In the genomic region with DNA sequence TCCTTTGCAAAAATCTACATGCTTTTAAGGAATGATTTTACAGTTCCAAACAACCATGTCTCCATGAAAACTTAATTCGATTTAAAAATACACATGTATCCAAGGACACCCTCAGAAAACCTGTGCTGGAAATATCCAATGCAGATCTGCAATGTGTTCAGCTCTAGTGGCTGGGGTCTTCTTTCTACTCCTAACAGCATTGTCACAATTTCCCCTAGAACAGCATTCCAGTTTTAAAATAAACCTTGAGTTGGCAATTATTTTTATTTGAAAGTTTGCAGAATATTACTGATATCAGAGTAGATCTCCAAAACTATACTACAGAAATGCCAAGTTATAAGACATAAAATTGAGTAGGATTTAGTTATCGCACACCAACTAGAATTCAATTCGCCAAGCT, we compare ENCODE assay signal across 8 mouse cellular contexts.
DNase-seq lines count a peak whose midpoint lies in the region; ATAC-seq and TF ChIP-seq lines count a peak whose summit lies in the region.
"Had no signal": no experiment of that assay in that cellular context is flagged by ENCODE, and none has a peak within 500 bp of the region (broad histone marks: within the 10 kb centered on the region; RNA-seq: fewer than 3 reads in every experiment).

No protein-coding gene starts in this region.

- no peaks in the 10 kb centered on the region for H3K9me3 ChIP-seq in forebrain, embryonic 11.5 days (ENCODE audit: control insufficient read depth, low read length)
- H3K9me3 ChIP-seq in limb, embryonic 12.5 days = no peaks in the 10 kb centered on the region

- no peak for DNase-seq in left cerebral cortex, adult 2 months (ENCODE audit: extremely low spot score in 1 of 2, low spot score in 2 of 2)
- DNase-seq in left cerebral cortex, adult 18-20 months (ENCODE audit: low spot score in 2 of 2) = no peak
- no peak for DNase-seq in forebrain, embryonic 11.5 days (ENCODE audit: low spot score)
- DNase-seq in thymus, postnatal 25 days = no peak
- DNase-seq in layer of hippocampus, postnatal 36 days = no peak

- no peaks in the 10 kb centered on the region for H3K36me3 ChIP-seq in forebrain, embryonic 11.5 days (ENCODE audit: control insufficient read depth, insufficient read depth, low read length)
- H3K36me3 ChIP-seq in limb, embryonic 12.5 days = no peaks in the 10 kb centered on the region

- no peak for TF ChIP-seq CTCF in left cerebral cortex, adult 2 months (IDR thresholded peaks at IDR 0.05)
- no peak for TF ChIP-seq CTCF in olfactory bulb, adult 2 months (IDR thresholded peaks at IDR 0.05; ENCODE audit: insufficient read depth, low read depth, low read length)

- peaks cover 2% of the 10 kb centered on the region; the same call in 1 of the 2 replicates for H3K4me1 ChIP-seq in forebrain, embryonic 11.5 days (replicated peaks; ENCODE audit: control insufficient read depth, insufficient read depth, low read length)
- H3K4me1 ChIP-seq in limb, embryonic 12.5 days (replicated peaks) = no peaks in the 10 kb centered on the region
- peaks cover 2% of the 10 kb centered on the region; the same call in 1 of the 2 replicates for H3K4me1 ChIP-seq in olfactory bulb, adult 2 months (ENCODE audit: control insufficient read depth, insufficient read depth, low read length)

- H3K4me2 ChIP-seq in forebrain, embryonic 11.5 days (ENCODE audit: low read depth, low read length, severe bottlenecking) = peak overlapping the region; percentile 60
- H3K4me2 ChIP-seq in limb, embryonic 12.5 days = peak overlapping the region; percentile 52; the same call in 1 of the 2 replicates

- H3K9ac ChIP-seq in forebrain, embryonic 11.5 days (ENCODE audit: low read length) = peak overlapping the region; percentile 43
- H3K9ac ChIP-seq in limb, embryonic 12.5 days (replicated peaks) = no peak overlapping the region

- no peak for TF ChIP-seq POLR2A in olfactory bulb, adult 2 months (IDR thresholded peaks at IDR 0.05; ENCODE audit: insufficient read depth, low read depth, low read length)

- intact Hi-C loops in left cerebral cortex, adult 2 months (cut with DNase I) = loop anchor here (2.0 to 5.0 kb wide), 2 partner anchors 61 to 141 kb away; no protein-coding TSS in a partner anchor

- peak overlapping the region; percentile 93 for H3K27ac ChIP-seq in left cerebral cortex, adult 2 months
- no peak overlapping the region; the same call in 1 of the 2 replicates for H3K27ac ChIP-seq in forebrain, embryonic 11.5 days (ENCODE audit: low read depth, low read length)
- H3K27ac ChIP-seq in limb, embryonic 12.5 days = no peak overlapping the region
- peak overlapping the region; percentile 88 for H3K27ac ChIP-seq in olfactory bulb, adult 2 months (ENCODE audit: insufficient read depth, low read depth, low read length)

- peak overlapping the region; percentile 66 for H3K4me3 ChIP-seq in left cerebral cortex, adult 2 months
- peak overlapping the region; percentile 30 for H3K4me3 ChIP-seq in forebrain, embryonic 11.5 days (ENCODE audit: low read depth, low read length)
- H3K4me3 ChIP-seq in limb, embryonic 12.5 days (replicated peaks) = no peak overlapping the region
- peak overlapping the region; percentile 51 for H3K4me3 ChIP-seq in olfactory bulb, adult 2 months (ENCODE audit: insufficient read depth, low read depth, low read length)
- H3K4me3 ChIP-seq: erythroblast, embryonic 14.5 days had no signal

- H3K27me3 ChIP-seq in forebrain, embryonic 11.5 days (ENCODE audit: control insufficient read depth, insufficient read depth, low read length) = no peaks in the 10 kb centered on the region
- peaks cover 6% of the 10 kb centered on the region; the same call in 1 of the 2 replicates for H3K27me3 ChIP-seq in limb, embryonic 12.5 days

- no peak for ATAC-seq in forebrain, embryonic 11.5 days (replicated peaks; ENCODE audit: low FRiP score)
- ATAC-seq in limb, embryonic 12.5 days (ENCODE audit: insufficient number of reproducible peaks, insufficient read depth, low FRiP score, low TSS enrichment, low read depth) = no peak

- WGBS in forebrain, embryonic 11.5 days = 44% methylated on average over 3 of the region's 3 CpGs
- WGBS in limb, embryonic 12.5 days = 48% methylated on average over 3 of the region's 3 CpGs
- WGBS in olfactory bulb, adult 2 months = 16% methylated on average over 3 of the region's 3 CpGs

Comparison
In these comparisons a context has a peak if more than half of its experiments do, and no peak if none do; other contexts are left out.
1. H3K27ac ChIP-seq: peak in left cerebral cortex, adult 2 months (single experiment) and olfactory bulb, adult 2 months (single experiment); none in forebrain, embryonic 11.5 days (single experiment) and limb, embryonic 12.5 days (single experiment).